Mouse (Mus musculus): ENCODE measurements at regions not wholly inside any gene's neighbourhood (a gene's known extent, or its start where the extent isn't known, plus 50 kb on each side); places are given as distances from the start of the nearest gene placed in this dataset.
A peak's percentile ranks its signal among the peaks of the same experiment; 100 is the strongest.

DNA sequence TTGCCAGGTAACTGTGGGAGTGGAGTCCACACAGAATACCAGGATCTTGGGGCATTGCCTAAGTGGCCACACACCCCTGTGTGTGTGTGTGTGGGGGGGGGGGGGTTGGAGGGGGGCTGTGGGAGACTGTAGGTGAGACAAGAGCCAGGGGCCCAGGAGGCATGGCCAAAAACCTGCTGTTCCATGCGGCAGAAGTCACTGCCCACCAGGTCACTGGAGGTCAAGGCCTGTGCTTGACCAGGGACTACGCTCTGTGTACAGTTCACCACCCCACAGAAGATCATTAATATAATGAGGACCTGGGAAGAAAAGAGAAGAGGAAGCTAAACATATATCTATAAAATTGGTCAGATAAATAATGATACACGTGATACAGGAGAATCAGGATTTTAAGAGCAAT is 889.5 kb downstream of the Ankrd7 start:
- no peak overlapping the region for H3K4me2 ChIP-seq (replicated peaks)
- WGBS: 95% methylated on average over 3 of the region's 3 CpGs
- no peak overlapping the region for H3K4me3 ChIP-seq (replicated peaks; ENCODE audit: low read length)
- no peak overlapping the region for H3K27ac ChIP-seq
- ATAC-seq (ENCODE audit: low FRiP score): 0 out of 2 replicates have a peak, but pooled peaks have one; percentile 2
- no peaks in the 10 kb centered on the region for H3K36me3 ChIP-seq (replicated peaks; ENCODE audit: control insufficient read depth, insufficient read depth)
- H3K9ac ChIP-seq: no peak overlapping the region
- no peak for DNase-seq (ENCODE audit: low spot score)
- no peaks in the 10 kb centered on the region for H3K9me3 ChIP-seq (ENCODE audit: control insufficient read depth, low read length)
- no peaks in the 10 kb centered on the region for H3K27me3 ChIP-seq (ENCODE audit: control insufficient read depth, insufficient read depth, low read length)
- H3K4me1 ChIP-seq (replicated peaks; ENCODE audit: control insufficient read depth, insufficient read depth, low read length): no peaks in the 10 kb centered on the region

- DNase-seq (ENCODE audit: low spot score): peak; percentile 69
These were observed 899.3 kb downstream of the Ankrd7 start for GRCm38 (mm10) chr6:19765410-19765809.

More at GRCm38 (mm10) chr6:19765410-19765809, 899.3 kb downstream of the Ankrd7 start:
- Histone ChIP-seq H3K9ac (no peak overlapping the region), H3K27ac (no peak overlapping the region), H3K27me3 (ENCODE audit: control insufficient read depth, insufficient read depth, low read length) (no peaks in the 10 kb centered on the region), H3K4me3 (replicated peaks; ENCODE audit: low read length) (no peak overlapping the region), H3K4me1 (replicated peaks; ENCODE audit: control insufficient read depth, insufficient read depth, low read length) (no peaks in the 10 kb centered on the region), H3K36me3 (replicated peaks; ENCODE audit: control insufficient read depth, insufficient read depth) (no peaks in the 10 kb centered on the region), H3K4me2 (replicated peaks) (no peak overlapping the region), H3K9me3 (ENCODE audit: control insufficient read depth, low read length) (no peaks in the 10 kb centered on the region)
- no peak for ATAC-seq (ENCODE audit: low FRiP score)
- whole genome bisulfite sequencing: 94% methylated on average over 1 of the region's 1 CpGs

Measured in hindbrain, embryonic 14.5 days (tissue).